Mouse (Mus musculus): ENCODE measurements around the gene 9430097D07Rik. TPM values are rescaled to one million over a fixed set of nuclear protein-coding genes. Genes with fewer than 3 reads are reported as not detected.
A peak's percentile ranks its signal among the peaks of the same experiment; 100 is the strongest.

The 9430097D07Rik gene
- polyA plus RNA-seq, 1 experiment from 2014 or later: not detected

GRCm38 (mm10) chr2:32608141-32608777 lies 32.8 kb upstream of the 9430097D07Rik start:
- 2% methylated on average over 25 of the region's 25 CpGs for WGBS (ENCODE audit: insufficient replicate concordance)
- H3K4me3 ChIP-seq (replicated peaks): peak overlapping the region; percentile 76
- H3K27ac ChIP-seq: peak overlapping the region; percentile 83
- peaks cover 76% of the 10 kb centered on the region for H3K4me1 ChIP-seq (replicated peaks)
- H3K4me2 ChIP-seq: peak overlapping the region; percentile 97
- no peaks in the 10 kb centered on the region for H3K9me3 ChIP-seq (replicated peaks)
- peaks cover 13% of the 10 kb centered on the region for H3K36me3 ChIP-seq
- peak overlapping the region; percentile 83 for H3K9ac ChIP-seq
- H3K27me3 ChIP-seq: no peaks in the 10 kb centered on the region
- peak; percentile 78 for DNase-seq
- ATAC-seq (ENCODE audit: low read depth): peak; percentile 76

GRCm38 (mm10) chr2:32607262-32607947 lies 31.9 kb upstream of the 9430097D07Rik start:
- under 1% methylated on average over 34 of the region's 34 CpGs for WGBS (ENCODE audit: insufficient replicate concordance)
- peak overlapping the region; percentile 76 for H3K4me3 ChIP-seq (replicated peaks)
- H3K9me3 ChIP-seq (replicated peaks): no peaks in the 10 kb centered on the region
- H3K9ac ChIP-seq: peak overlapping the region; percentile 83
- H3K4me2 ChIP-seq: peak overlapping the region; percentile 97
- H3K27ac ChIP-seq: peak overlapping the region; percentile 83
- DNase-seq: peak; percentile 48
- H3K36me3 ChIP-seq: peaks cover 5% of the 10 kb centered on the region
- H3K4me1 ChIP-seq (replicated peaks): peaks cover 79% of the 10 kb centered on the region
- peak; percentile 30 for ATAC-seq (ENCODE audit: low read depth)
- no peaks in the 10 kb centered on the region for H3K27me3 ChIP-seq

GRCm38 (mm10) chr2:32606161-32607142 lies 31.0 kb upstream of the 9430097D07Rik start:
- Histone ChIP-seq H3K9me3 (replicated peaks) (no peaks in the 10 kb centered on the region), H3K4me1 (replicated peaks) (peaks cover 79% of the 10 kb centered on the region), H3K27ac (peak overlapping the region; percentile 83), H3K27me3 (no peaks in the 10 kb centered on the region), H3K4me2 (peak overlapping the region; percentile 97), H3K4me3 (replicated peaks) (peak overlapping the region; percentile 76), H3K9ac (peak overlapping the region; percentile 83), H3K36me3 (no peaks in the 10 kb centered on the region)
- 9% methylated on average over 52 of the region's 55 CpGs for WGBS (ENCODE audit: insufficient replicate concordance)
- DNase-seq (peak; percentile 89), ATAC-seq (ENCODE audit: low read depth) (peak; percentile 74)

GRCm38 (mm10) chr2:32604631-32605030 lies 29.1 kb upstream of the 9430097D07Rik start:
- H3K9me3 ChIP-seq (replicated peaks): no peaks in the 10 kb centered on the region
- H3K4me3 ChIP-seq (replicated peaks): peak overlapping the region; percentile 29
- ATAC-seq (ENCODE audit: low read depth) (no peak), DNase-seq (no peak)
- no peaks in the 10 kb centered on the region for H3K36me3 ChIP-seq
- no peaks in the 10 kb centered on the region for H3K27me3 ChIP-seq
- no peak overlapping the region for H3K27ac ChIP-seq
- H3K4me2 ChIP-seq: peak overlapping the region; percentile 38
- peak overlapping the region; percentile 15; the same call in 1 of the 2 replicates for H3K9ac ChIP-seq
- H3K4me1 ChIP-seq (replicated peaks): peaks cover 68% of the 10 kb centered on the region
- WGBS (ENCODE audit: insufficient replicate concordance): 29% methylated on average over 10 of the region's 10 CpGs

- H3K27ac ChIP-seq: peak overlapping the region; percentile 66
- H3K9ac ChIP-seq: peak overlapping the region; percentile 48; the same call in 1 of the 2 replicates
- H3K9me3 ChIP-seq (replicated peaks): no peaks in the 10 kb centered on the region
- H3K4me3 ChIP-seq (replicated peaks): peak overlapping the region; percentile 54
- DNase-seq: peak; percentile 81
- H3K4me1 ChIP-seq (replicated peaks): peaks cover 48% of the 10 kb centered on the region
- H3K27me3 ChIP-seq: no peaks in the 10 kb centered on the region
- WGBS (ENCODE audit: insufficient replicate concordance): under 1% methylated on average over 11 of the region's 11 CpGs
- ATAC-seq (ENCODE audit: low read depth): peak; percentile 54
- 0 out of 2 replicates have a peak, but pooled peaks cover 4% of the 10 kb centered on the region for H3K36me3 ChIP-seq
- peak overlapping the region; percentile 67 for H3K4me2 ChIP-seq
Observed at GRCm38 (mm10) chr2:32602600-32603054, 27.1 kb upstream of the 9430097D07Rik start.

GRCm38 (mm10) chr2:32601417-32602065 lies 26.1 kb upstream of the 9430097D07Rik start:
- Histone ChIP-seq H3K4me2 (peak overlapping the region; percentile 67), H3K27ac (peak overlapping the region; percentile 39; the same call in 1 of the 2 replicates)

GRCm38 (mm10) chr2:32599409-32599808 lies 23.9 kb upstream of the 9430097D07Rik start, which contains the start of gene St6galnac6:
TSS of gene St6galnac6 (plus strand) at chr2:32599709.
- H3K4me2 ChIP-seq: no peak within 1 kb of the TSS
- WGBS (ENCODE audit: insufficient replicate concordance): 80% methylated on average over 3 of the region's 3 CpGs
- H3K27me3 ChIP-seq: no peaks in the 10 kb centered on the region
- ATAC-seq (ENCODE audit: low read depth) (no peak), DNase-seq (no peak)
- H3K4me1 ChIP-seq (replicated peaks): peaks cover 24% of the 10 kb centered on the region
- H3K36me3 ChIP-seq: peaks cover 18% of the 10 kb centered on the region; the same call in 1 of the 2 replicates
- peak within 1 kb of the TSS; percentile 7; the same call in 1 of the 2 replicates for H3K27ac ChIP-seq
- H3K9me3 ChIP-seq (replicated peaks): no peaks in the 10 kb centered on the region
- H3K9ac ChIP-seq: no peak within 1 kb of the TSS
- H3K4me3 ChIP-seq (replicated peaks): no peak within 1 kb of the TSS

More at GRCm38 (mm10) chr2:32601417-32602065, 26.1 kb upstream of the 9430097D07Rik start:
- Histone ChIP-seq H3K4me3 (replicated peaks) (no peak overlapping the region), H3K9me3 (replicated peaks) (no peaks in the 10 kb centered on the region), H3K4me1 (replicated peaks) (peaks cover 39% of the 10 kb centered on the region), H3K9ac (peak overlapping the region; percentile 54; the same call in 1 of the 2 replicates), H3K36me3 (peaks cover 4% of the 10 kb centered on the region; the same call in 1 of the 2 replicates), H3K27me3 (no peaks in the 10 kb centered on the region)
- peak; percentile 79 for ATAC-seq (ENCODE audit: low read depth)
- WGBS (ENCODE audit: insufficient replicate concordance): 34% methylated on average over 8 of the region's 8 CpGs
- peak; percentile 64 for DNase-seq

- no peak overlapping the region for H3K27ac ChIP-seq
- no peak overlapping the region for H3K4me3 ChIP-seq (replicated peaks)
- DNase-seq (no peak), ATAC-seq (ENCODE audit: low read depth) (no peak)
- H3K4me2 ChIP-seq: no peak overlapping the region
- H3K36me3 ChIP-seq: peaks cover 25% of the 10 kb centered on the region
- no peaks in the 10 kb centered on the region for H3K27me3 ChIP-seq
- whole genome bisulfite sequencing (ENCODE audit: insufficient replicate concordance): 78% methylated on average over 8 of the region's 8 CpGs
- no peaks in the 10 kb centered on the region for H3K9me3 ChIP-seq (replicated peaks)
- H3K9ac ChIP-seq: no peak overlapping the region
- peaks cover 20% of the 10 kb centered on the region for H3K4me1 ChIP-seq (replicated peaks)
Observed at GRCm38 (mm10) chr2:32598506-32598905, 23.0 kb upstream of the 9430097D07Rik start.

GRCm38 (mm10) chr2:32597699-32598098 lies 22.2 kb upstream of the 9430097D07Rik start:
- no peak for ATAC-seq (ENCODE audit: low read depth)
- H3K9me3 ChIP-seq (replicated peaks): no peaks in the 10 kb centered on the region

GRCm38 (mm10) chr2:32597248-32597647 lies 21.8 kb upstream of the 9430097D07Rik start:
- Histone ChIP-seq H3K9ac (no peak overlapping the region), H3K27me3 (no peaks in the 10 kb centered on the region), H3K4me2 (no peak overlapping the region), H3K36me3 (peaks cover 25% of the 10 kb centered on the region), H3K4me3 (replicated peaks) (no peak overlapping the region), H3K27ac (no peak overlapping the region), H3K4me1 (replicated peaks) (peaks cover 15% of the 10 kb centered on the region), H3K9me3 (replicated peaks) (no peaks in the 10 kb centered on the region)
- WGBS (ENCODE audit: insufficient replicate concordance): 77% methylated on average over 5 of the region's 5 CpGs
- ATAC-seq (ENCODE audit: low read depth): no peak
- DNase-seq: no peak

More at GRCm38 (mm10) chr2:32597699-32598098, 22.2 kb upstream of the 9430097D07Rik start:
- DNase-seq: no peak
- no peaks in the 10 kb centered on the region for H3K27me3 ChIP-seq
- peaks cover 20% of the 10 kb centered on the region for H3K4me1 ChIP-seq (replicated peaks)
- WGBS (ENCODE audit: insufficient replicate concordance): 80% methylated on average over 5 of the region's 5 CpGs
- peaks cover 25% of the 10 kb centered on the region for H3K36me3 ChIP-seq
- H3K27ac ChIP-seq: no peak overlapping the region
- H3K4me3 ChIP-seq (replicated peaks): no peak overlapping the region
- H3K4me2 ChIP-seq: no peak overlapping the region
- no peak overlapping the region for H3K9ac ChIP-seq
